Mouse (Mus musculus): ENCODE data around the gene Fgfr1op2.
"Not testable (repeated sequence)": the region's sequence is repeated elsewhere in the genome, so short reads cannot be mapped to it uniquely, and the experiment has no call there.

Gene Fgfr1op2

DNA sequence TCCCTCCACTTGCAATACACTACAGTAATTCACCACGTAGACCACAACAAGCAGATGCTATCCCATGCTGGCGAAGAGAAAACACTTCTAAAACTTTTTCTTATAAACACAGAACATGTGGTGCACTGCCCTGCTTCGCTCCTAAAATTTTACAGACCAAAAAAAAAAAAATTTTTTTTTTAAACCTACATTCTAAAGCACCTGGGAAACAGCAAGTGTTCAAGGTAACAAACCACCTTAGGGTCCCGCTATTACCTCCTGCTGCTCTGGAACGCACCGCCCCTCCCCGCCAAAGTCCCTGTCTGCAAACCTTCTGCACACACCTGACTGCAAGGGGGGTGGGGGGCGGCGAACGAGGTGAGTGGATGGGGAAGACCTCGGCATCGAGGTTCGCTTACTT, at the start of gene Fgfr1op2:
TSS of gene Fgfr1op2 (plus strand) at position 301 of the 400 bp plus-strand sequence.
- DNase-seq (ENCODE audit: low read depth in 2 of 2, low spot score in 2 of 2): no peak

DNA sequence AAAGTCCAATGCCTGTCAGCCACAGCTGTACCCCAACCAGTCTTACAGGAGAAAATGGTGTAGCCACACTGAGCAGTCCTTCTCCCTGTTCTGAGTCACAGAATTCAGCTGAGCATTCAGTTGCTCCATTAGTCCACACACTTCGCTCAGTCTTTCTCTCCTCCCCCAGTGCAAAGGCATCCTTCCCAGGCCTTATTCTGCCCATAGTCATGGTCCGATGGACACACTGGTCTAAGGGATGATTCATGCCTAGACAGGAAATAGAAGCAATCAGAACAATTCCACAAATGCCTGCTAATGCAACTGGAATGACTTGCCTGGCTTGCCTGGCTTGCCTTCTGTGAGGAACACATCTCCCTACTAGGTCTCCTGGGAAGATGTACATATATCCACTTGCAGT, 49.5 kb upstream of the Fgfr1op2 start:
- no peak for DNase-seq (ENCODE audit: low read depth in 2 of 2, low spot score in 2 of 2)

DNA sequence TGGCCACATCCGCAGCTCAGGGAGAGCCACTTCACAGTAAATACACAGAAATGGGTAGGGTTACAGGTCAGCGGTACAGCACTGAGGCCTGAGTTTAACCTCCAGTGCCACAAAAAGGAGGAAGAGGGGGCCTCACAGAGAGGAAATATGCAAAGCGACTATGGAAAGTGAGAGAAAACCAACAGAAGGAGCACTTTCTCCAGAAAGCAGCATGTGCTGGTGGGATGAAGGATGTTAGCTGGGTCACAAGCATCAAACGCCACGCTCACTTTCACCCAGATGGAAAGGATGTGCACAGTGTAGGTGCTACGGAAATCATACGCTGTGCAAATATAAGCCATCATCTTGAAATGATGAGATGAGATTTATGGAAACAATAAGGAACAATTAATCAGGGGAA, 46.6 kb upstream of the Fgfr1op2 start:
- DNase-seq (ENCODE audit: low read depth in 2 of 2, low spot score in 2 of 2): no peak

GRCm38 (mm10) chr6:146530769-146531168, 46.2 kb upstream of the Fgfr1op2 start:
- no peak for DNase-seq (ENCODE audit: low read depth in 2 of 2, low spot score in 2 of 2)

DNA sequence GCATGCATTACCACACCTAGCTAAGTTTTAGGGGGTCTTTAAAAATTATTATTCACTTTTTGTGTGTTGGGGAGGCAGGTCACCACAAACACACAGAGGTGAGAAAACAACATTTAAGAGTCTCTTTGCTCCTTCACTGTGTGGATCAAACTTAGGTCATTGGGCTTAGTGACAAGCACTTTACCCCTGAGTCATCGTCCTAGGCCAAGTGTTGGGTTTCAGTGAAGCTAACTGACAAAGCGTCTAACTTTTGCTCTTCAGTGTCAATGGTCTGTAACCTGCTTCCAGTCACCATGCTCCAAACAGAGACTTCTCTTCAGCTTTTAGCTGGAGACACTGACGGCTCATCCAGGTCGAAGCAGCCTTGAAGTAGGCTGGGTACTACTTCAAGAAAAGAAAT, 43.9 kb upstream of the Fgfr1op2 start:
- DNase-seq (ENCODE audit: low read depth in 2 of 2, low spot score in 2 of 2): no peak

DNA sequence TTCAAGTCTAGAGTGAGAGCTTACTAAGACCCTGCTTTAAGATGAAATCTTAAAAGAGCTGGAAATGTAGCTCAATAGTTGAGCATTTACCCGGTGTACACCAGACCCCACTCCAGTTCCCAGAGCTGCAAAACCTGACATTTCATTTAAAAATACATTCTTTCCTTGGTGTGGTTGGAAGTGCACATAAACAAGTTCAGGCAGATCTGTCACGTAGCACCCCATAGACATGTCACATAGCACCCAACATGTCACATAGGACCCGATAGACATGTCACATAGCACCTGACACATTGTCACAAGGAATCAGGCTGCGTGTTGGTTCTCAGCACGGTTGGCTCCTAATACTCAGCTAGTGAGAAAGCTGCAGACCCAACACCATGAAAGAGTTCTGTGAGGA, 41.5 kb upstream of the Fgfr1op2 start:
- no peak for DNase-seq (ENCODE audit: low read depth in 2 of 2, low spot score in 2 of 2)

- no peak for DNase-seq (ENCODE audit: low read depth in 2 of 2, low spot score in 2 of 2)
Observed at GRCm38 (mm10) chr6:146537111-146537510, 39.9 kb upstream of the Fgfr1op2 start.

DNA sequence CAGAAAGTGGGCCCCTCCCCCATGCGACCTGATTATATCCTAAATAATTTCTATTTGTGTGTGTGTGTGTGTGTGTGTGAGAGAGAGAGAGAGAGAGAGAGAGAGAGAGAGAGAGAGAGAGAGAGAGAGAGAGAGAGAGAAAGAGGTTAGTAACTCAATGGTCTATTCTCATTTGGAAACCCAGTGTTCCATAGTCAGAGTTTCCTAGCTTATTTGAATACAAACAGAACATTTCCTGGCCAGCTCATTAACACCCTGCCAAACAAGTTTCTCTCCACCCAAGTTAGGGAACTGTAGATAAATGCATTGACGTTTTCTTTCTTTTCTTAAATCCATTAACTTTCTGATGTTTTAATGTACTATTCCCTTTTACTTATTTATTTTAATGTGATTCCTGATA, 38.9 kb upstream of the Fgfr1op2 start:
- DNase-seq (ENCODE audit: low read depth in 2 of 2, low spot score in 2 of 2): no peak

GRCm38 (mm10) chr6:146538661-146539060, 38.3 kb upstream of the Fgfr1op2 start:
- no peak for DNase-seq (ENCODE audit: low read depth in 2 of 2, low spot score in 2 of 2)

DNA sequence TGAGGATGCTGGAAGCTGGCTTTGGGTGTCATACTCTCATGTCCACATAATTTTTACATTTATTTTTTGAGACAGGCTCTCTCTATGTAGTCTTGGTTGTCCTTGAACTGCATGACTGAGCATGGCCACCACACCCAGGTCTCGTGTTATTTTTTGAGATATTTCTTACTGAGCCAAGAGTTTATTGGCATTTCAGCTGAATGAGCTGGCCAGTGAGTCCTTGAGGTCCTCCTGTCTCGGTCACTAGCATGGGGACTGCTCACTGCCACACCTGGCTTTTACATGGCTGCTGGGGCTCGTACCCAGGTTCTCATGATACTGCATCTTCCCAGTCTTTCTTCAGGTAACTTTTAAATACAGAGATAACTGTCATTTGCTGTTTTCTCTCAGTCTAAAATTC, 36.6 kb upstream of the Fgfr1op2 start:
- no peak for DNase-seq (ENCODE audit: low read depth in 2 of 2, low spot score in 2 of 2)

GRCm38 (mm10) chr6:146544622-146545021, 32.4 kb upstream of the Fgfr1op2 start:
- DNase-seq (ENCODE audit: low read depth in 2 of 2, low spot score in 2 of 2): no peak

DNA sequence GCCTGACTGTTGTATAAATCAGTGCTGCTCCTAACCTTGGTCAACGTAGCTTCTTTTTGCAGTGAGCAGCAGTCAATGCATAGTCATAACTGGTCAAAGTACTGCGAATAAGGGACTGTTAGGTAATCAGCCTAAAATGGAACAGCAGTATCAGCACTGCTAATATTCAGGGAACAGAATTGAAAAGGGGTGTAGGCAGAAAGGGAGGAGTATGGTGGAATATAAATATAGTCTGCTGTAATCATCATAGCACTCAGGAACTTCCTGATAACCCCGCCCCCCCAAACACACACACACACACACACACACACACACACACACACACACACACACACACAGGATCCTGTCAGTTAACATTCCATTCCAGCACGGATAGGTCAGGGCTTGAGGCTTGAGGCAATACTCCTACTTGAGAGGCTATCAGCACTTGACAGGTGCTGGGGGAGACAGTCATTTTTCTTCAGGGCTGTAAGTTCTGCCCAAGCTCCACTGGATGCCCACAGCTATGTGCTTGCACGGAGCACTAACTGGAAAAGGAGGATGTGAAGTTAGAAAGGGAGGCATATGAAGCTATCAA, 31.6 kb upstream of the Fgfr1op2 start:
- no peak for DNase-seq (ENCODE audit: low read depth in 2 of 2, low spot score in 2 of 2)

DNA sequence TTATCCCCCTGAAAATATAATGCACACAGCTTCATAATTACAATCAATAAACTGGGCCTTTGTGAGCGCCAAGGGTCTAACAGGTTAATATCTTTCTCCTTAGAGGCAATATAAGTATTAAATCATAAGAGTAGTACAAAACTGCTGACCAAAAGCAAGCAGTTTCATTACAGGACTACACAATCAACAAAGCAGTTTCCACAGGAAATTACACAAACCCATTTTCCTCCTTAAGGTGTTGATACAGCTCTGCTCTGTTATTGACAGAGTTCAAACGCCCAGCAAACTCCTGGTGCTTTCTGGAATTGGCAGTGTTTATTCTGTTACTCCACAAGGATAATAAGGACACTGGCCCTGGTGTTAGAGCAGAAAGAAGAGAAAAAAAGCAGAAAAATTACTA, 26.6 kb upstream of the Fgfr1op2 start:
- no peak for DNase-seq (ENCODE audit: low read depth in 2 of 2, low spot score in 2 of 2)

DNA sequence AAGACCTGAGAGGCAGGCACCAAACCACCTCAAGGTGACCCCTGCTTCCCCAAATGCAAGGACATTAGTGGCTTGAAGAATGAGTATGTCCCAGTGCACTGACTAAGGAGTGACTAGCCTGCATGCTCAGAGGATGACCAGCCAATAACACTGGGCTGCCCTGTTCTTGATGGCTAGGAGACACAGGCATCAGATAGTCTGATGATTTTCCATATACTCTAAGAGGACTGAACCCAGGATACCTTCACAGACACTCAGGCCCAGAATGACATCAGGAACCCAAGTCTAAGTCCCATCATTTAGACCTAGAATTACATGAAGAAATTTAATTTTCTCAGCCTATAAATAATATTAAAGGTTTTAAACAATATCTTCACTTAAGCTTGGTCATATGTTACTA, 25.7 kb upstream of the Fgfr1op2 start:
- DNase-seq (ENCODE audit: low read depth in 2 of 2, low spot score in 2 of 2): no peak

- not testable (repeated sequence) for DNase-seq (ENCODE audit: low read depth in 2 of 2, low spot score in 2 of 2)
Observed at GRCm38 (mm10) chr6:146562461-146562860, 14.5 kb upstream of the Fgfr1op2 start.

GRCm38 (mm10) chr6:146572073-146572472, 4.9 kb upstream of the Fgfr1op2 start:
- no peak for DNase-seq (ENCODE audit: low read depth in 2 of 2, low spot score in 2 of 2)

- DNase-seq (ENCODE audit: low read depth in 2 of 2, low spot score in 2 of 2): peak; percentile 96
Observed at GRCm38 (mm10) chr6:146577310-146578109, 507 bp downstream of the Fgfr1op2 start, which contains the start of gene Ints13. Ints13 (minus strand) TSS chr6:146577835.

DNA sequence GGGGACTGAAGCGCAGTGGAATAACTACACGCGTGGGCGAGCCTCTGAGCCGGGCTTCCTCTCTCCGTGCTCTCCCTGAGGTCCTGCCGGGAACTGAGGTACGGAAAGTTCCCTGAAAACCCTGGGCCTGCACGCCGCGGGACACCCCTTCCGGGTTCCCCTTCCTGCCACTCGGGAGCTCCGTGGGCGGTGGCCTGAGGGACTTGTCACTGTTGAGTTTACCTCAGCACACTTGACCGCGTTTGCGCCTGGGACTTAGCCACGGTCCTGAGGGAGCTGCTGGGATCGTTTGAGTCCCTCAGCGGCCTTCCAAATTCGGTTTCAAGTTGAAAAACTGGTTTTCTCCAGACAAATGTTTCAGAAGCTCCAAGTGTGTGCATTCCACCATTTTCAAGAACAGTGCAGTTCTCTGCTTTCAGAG, 1.1 kb downstream of the Fgfr1op2 start:
- DNase-seq (ENCODE audit: low read depth in 2 of 2, low spot score in 2 of 2): no peak

DNA sequence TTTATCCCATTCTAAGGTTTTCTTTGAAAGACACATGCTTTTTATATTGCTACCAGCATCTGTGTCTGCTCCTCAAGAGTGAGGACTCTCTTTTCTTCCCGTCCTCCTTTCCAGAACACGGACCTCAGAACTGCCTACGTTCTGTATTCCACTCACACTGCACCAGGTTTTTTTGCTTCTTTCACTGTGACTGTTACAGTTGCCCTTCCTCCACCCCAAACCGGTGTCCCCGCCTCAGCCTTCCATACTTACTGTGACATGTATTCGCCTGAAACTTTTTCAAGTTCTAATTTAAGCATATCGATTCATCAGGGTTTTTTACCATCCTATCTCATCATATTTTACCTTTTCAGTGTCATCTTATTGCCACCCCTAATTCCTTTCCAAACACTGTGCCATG, 1.6 kb downstream of the Fgfr1op2 start:
- peak in 1 of 2 experiments; percentile 20 for DNase-seq (ENCODE audit: low read depth in 2 of 2, low spot score in 2 of 2)

DNA sequence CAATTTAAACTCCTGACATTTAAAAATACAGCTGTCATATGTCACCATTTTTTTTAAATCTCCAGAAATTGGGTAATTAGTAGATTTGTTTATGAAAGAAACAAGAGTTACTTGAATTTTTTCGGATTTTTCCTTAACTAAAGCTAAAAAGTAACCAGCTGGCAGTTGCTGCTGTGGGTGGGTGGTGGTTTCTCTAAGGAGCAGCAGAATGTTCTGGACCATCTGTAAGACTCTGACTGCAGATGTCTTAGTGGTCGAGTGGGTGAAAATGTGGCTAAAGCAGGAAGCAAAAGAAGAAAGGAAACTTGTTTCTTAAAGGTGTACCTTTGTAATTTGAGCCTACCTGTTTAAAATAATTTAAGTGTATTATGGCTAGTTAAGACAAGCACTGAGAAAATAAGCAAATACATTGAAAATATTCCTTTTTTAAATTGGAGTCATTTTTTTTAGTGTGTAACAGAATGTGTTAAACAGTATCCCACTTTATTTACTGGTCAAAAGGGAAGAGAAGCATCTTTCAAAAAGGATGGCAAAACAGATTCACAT, 3.5 kb downstream of the Fgfr1op2 start:
- DNase-seq (ENCODE audit: low read depth in 2 of 2, low spot score in 2 of 2): no peak

DNA sequence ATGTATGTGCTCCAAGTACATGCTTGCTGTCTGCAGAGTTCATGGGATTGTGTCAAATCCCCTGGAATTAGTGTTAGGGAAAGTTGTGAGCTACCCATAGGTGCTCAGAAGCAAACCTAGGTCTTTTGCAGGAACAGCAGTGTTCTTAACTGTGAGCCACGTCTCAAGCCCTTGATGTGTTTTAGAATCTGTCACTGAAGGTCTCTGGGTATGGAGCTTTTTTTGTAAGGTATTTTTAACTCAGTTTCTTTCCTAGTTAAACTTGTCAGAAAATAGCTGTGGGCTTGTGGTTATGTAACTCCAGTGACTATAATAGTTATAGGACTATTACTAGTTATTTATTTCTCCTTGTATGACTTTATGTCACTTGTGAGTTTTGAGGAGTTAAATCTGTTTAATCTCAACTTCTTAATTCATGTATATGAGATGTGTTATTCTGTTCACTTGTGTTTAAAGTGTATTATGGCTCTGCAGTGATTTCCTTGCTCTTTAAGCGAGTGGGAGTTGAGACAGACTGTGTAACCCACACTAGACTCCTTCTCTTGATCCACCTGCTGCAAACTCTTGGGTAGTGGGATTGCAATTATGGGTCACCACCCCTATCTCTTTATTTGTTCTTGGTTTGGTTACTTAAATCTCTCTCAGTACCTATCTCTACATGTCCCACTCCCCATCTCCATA, 6.5 kb downstream of the Fgfr1op2 start:
- DNase-seq (ENCODE audit: low read depth in 2 of 2, low spot score in 2 of 2): no peak

DNA sequence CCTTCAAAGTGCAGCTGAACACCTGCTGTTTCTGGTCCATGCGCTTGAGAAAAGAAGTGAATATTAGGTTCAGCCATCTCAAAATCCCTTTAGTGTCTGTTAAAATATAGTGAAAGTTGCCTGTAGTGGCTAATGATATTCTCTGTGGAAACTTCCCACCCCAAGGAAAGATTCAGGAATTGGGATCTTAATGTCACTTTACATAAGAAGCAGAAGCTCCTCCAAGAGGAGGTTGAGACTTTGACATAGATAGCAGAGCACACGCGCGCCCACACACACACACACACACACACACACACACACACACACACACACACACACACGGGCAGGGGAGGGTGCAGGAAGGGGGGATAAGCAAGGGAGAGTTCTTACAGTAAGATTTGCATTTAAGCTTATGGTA, 8.1 kb downstream of the Fgfr1op2 start:
- no peak for DNase-seq (ENCODE audit: low read depth in 2 of 2, low spot score in 2 of 2)
